Mouse (Mus musculus) adipose tissue, adult 10 weeks (tissue): Measurements from ENCODE around the gene Wrb. TPM values are rescaled to one million over a fixed set of nuclear protein-coding genes. Genes with fewer than 3 reads are reported as not detected.

Experiments used
- polyA plus RNA-seq: library from polyadenylated mRNA; stranded (reverse); fragments of 350-450 nt; fragmentation: Illumina TruSeq; extraction: RNeasy Lipid Tissue Mini Kit (QIAGEN cat#74804); gene quantifications from one replicate; pipeline ENCODE4 v1.2.3, GENCODE M21; 2014; ENCODE audit warnings: low read depth, low replicate concordance

Wrb gene
- 19.9 TPM for polyA plus RNA-seq

GRCm38 (mm10) chr16:96145110-96145800, at the start of gene Wrb:
TSS of gene Wrb (plus strand) at chr16:96145407.

GRCm38 (mm10) chr16:96127657-96128344, 17.4 kb upstream of the Wrb start, which contains the start of gene Hmgn1:
TSS of gene Hmgn1 (minus strand) at chr16:96127729.

GRCm38 (mm10) chr16:96191531-96192506, 46.6 kb downstream of the Wrb start, which contains the start of gene Lca5l:
TSS of gene Lca5l (minus strand) at chr16:96192271.

GRCm38 (mm10) chr16:96199913-96200701, 54.9 kb downstream of the Wrb start, which contains the start of gene Sh3bgr:
TSS of gene Sh3bgr (plus strand) at chr16:96200450.

Other genes starting within 250 kb of the Wrb start
- gene Psmg1, start 154.4 kb upstream of the Wrb start, polyA plus RNA-seq: 22.7 TPM
- gene Brwd1, start 62.9 kb upstream of the Wrb start, polyA plus RNA-seq: 52.0 TPM
- gene Hmgn1, start 17.7 kb upstream of the Wrb start, polyA plus RNA-seq: 157 TPM
- 8.0 TPM for gene Lca5l, start 46.9 kb downstream of the Wrb start, polyA plus RNA-seq
- 13.3 TPM for gene Sh3bgr, start 55.0 kb downstream of the Wrb start, polyA plus RNA-seq
- not detected for gene B3galt5, start 90.4 kb downstream of the Wrb start, polyA plus RNA-seq